Mouse (Mus musculus) c-Kit-positive CD71-positive TER-119-positive erythroid progenitor cells, embryonic 14.5 days (primary cell): ENCODE measurements around the gene Dop1a.
A peak's percentile ranks its signal among the peaks of the same experiment; 100 is the strongest.

Experiments
- DNase-seq: peaks from one replicate; pipeline ENCODE4 v3.0.0-alpha.2; 2013; ENCODE audit warnings: low spot score

Gene Dop1a

GRCm38 (mm10) chr9:86466990-86467870 lies at the start of gene Dop1a:
TSS of gene Dop1a (plus strand) at chr9:86467154.
- peak; percentile 83 for DNase-seq

- no peak for DNase-seq
Observed at GRCm38 (mm10) chr9:86417971-86418370, 49.0 kb upstream of the Dop1a start.

GRCm38 (mm10) chr9:86419366-86419765 lies 47.6 kb upstream of the Dop1a start:
- DNase-seq: no peak

- DNase-seq: no peak
Observed at GRCm38 (mm10) chr9:86423331-86423730, 43.6 kb upstream of the Dop1a start.

- no peak for DNase-seq
Observed at GRCm38 (mm10) chr9:86435510-86435909, 31.4 kb upstream of the Dop1a start.

GRCm38 (mm10) chr9:86436608-86437007 lies 30.3 kb upstream of the Dop1a start:
- no peak for DNase-seq

GRCm38 (mm10) chr9:86438337-86439009 lies 28.5 kb upstream of the Dop1a start:
- DNase-seq: no peak

- no peak for DNase-seq
Observed at GRCm38 (mm10) chr9:86442248-86442647, 24.7 kb upstream of the Dop1a start.

- DNase-seq: no peak
Observed at GRCm38 (mm10) chr9:86446847-86447246, 20.1 kb upstream of the Dop1a start.

GRCm38 (mm10) chr9:86447431-86447830 lies 19.5 kb upstream of the Dop1a start:
- DNase-seq: no peak

GRCm38 (mm10) chr9:86449581-86449980 lies 17.4 kb upstream of the Dop1a start:
- DNase-seq: peak; percentile 54

- no peak for DNase-seq
Observed at GRCm38 (mm10) chr9:86451094-86451493, 15.9 kb upstream of the Dop1a start.

GRCm38 (mm10) chr9:86451617-86452016 lies 15.3 kb upstream of the Dop1a start:
- DNase-seq: peak; percentile 37

- no peak for DNase-seq
Observed at GRCm38 (mm10) chr9:86453626-86454025, 13.3 kb upstream of the Dop1a start.

GRCm38 (mm10) chr9:86464151-86465105 lies 2.5 kb upstream of the Dop1a start, which contains the start of gene Ube2cbp:
TSS of gene Ube2cbp (minus strand) at chr9:86464950.
- DNase-seq: peak; percentile 78

GRCm38 (mm10) chr9:86475956-86476355 lies 9.0 kb downstream of the Dop1a start:
- DNase-seq: no peak

GRCm38 (mm10) chr9:86476763-86477162 lies 9.8 kb downstream of the Dop1a start:
- no peak for DNase-seq

GRCm38 (mm10) chr9:86478414-86479093 lies 11.6 kb downstream of the Dop1a start:
- no peak for DNase-seq

GRCm38 (mm10) chr9:86482236-86482635 lies 15.3 kb downstream of the Dop1a start:
- no peak for DNase-seq

- no peak for DNase-seq
Observed at GRCm38 (mm10) chr9:86491740-86492139, 24.8 kb downstream of the Dop1a start.

- no peak for DNase-seq
Observed at GRCm38 (mm10) chr9:86496261-86496660, 29.3 kb downstream of the Dop1a start.
